Mouse (Mus musculus): Measurements from ENCODE around the gene Rangap1.
A peak's percentile ranks its signal among the peaks of the same experiment; 100 is the strongest.

The Rangap1 gene

DNA sequence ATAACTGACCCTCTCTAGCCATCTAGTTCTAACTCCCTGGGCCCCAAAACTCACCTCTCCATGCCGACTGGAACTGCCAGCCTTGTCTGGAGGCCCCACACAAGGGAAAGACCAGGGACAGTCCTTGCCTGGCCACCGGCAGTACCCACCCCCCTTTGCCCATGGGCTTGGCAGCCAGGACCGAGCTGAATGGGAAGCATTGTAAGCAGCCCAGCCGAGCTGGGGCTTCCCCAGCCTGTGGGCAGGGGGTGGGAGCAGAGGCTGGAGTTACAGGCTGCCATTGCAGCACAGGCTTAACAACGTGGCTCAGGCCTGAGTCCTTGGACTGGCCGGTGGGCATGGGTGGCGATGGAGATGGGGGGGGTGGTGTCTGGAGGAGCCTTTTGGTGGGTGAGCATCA is 48.2 kb downstream of the Rangap1 start, which contains the start of gene Chadl:
TSS of gene Chadl (minus strand) at position 113 of the 400 bp plus-strand sequence.
- no peaks in the 10 kb centered on the region for H3K27me3 ChIP-seq (ENCODE audit: control insufficient read depth, insufficient read depth, low read length, poor library complexity, severe bottlenecking)
- DNase-seq (ENCODE audit: low read depth, low spot score): no peak
- H3K36me3 ChIP-seq (ENCODE audit: control insufficient read depth, insufficient read depth, low read length, poor library complexity, severe bottlenecking): no peaks in the 10 kb centered on the region

DNA sequence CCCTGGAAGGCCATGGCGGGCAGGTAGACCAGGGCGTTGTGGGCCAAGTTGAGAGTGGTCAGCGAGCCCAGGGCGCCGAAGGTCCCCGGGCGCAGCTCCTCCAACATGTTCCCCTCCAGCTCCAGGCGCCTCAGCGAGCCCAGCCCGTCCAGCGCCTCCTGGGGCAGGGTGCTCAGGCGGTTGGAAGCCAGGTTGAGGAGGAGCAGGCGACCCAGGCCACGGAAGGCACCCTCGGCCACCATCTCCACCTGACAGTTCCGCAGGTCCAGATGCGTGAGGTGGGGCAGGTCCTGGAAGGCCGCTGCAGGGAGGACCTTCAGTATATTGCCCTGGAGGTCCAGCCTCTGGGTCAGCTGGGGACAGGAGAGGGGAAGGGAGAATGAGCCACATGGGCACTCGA is 50.4 kb downstream of the Rangap1 start:
- DNase-seq (ENCODE audit: low read depth, low spot score): no peak
- Histone ChIP-seq H3K36me3 (ENCODE audit: control insufficient read depth, insufficient read depth, low read length, poor library complexity, severe bottlenecking) (no peaks in the 10 kb centered on the region), H3K27me3 (ENCODE audit: control insufficient read depth, insufficient read depth, low read length, poor library complexity, severe bottlenecking) (no peaks in the 10 kb centered on the region)

DNA sequence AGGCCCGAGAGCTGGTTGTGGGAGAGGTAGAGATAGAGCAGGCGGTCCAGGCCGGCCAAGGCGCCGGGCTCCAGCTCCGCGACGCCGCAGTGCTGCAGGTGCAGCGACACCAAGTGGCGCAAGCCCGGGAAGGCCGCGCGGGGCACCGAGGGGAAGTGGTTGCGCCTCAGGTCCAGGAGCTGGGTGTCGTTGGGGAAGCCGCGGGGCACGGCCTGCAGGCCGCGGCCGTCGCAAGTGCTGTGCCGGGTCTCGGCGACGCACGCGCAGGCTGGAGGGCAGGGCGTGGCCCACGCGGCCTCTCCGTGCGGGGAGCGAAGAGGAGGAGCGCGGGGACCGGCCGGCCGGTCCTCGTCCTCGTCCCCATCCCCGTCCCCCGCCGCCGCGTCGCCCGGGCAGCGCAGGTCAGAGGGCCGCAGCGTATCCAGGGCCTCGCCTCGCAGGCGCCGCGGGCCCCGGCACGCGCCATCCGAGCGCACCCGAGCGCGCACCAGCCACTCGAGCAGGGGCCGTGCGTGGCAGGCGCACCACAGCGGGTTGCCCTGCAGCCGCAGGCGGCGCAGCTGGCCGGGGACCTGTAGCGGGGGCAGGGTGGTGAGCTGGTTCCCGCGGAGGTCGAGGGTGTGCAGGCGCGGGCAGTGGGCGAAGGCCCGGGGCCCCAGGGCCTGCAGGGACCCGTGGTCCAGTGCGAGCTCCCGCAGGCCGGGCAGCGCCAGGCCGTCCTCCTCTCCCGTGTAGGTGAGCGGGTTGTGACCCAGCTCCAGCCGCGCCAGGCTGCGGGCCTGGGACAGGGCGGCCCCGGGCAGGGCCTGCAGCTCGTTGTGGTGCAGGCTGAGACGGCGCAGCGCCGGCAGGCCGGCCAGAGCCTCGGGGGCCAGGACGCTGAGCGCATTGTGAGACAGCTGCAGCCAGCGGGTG is 51.1 kb downstream of the Rangap1 start:
- peak; percentile 89 for DNase-seq (ENCODE audit: low read depth, low spot score)
- H3K27me3 ChIP-seq (ENCODE audit: control insufficient read depth, insufficient read depth, low read length, poor library complexity, severe bottlenecking): no peaks in the 10 kb centered on the region
- H3K36me3 ChIP-seq (ENCODE audit: control insufficient read depth, insufficient read depth, low read length, poor library complexity, severe bottlenecking): no peaks in the 10 kb centered on the region

DNA sequence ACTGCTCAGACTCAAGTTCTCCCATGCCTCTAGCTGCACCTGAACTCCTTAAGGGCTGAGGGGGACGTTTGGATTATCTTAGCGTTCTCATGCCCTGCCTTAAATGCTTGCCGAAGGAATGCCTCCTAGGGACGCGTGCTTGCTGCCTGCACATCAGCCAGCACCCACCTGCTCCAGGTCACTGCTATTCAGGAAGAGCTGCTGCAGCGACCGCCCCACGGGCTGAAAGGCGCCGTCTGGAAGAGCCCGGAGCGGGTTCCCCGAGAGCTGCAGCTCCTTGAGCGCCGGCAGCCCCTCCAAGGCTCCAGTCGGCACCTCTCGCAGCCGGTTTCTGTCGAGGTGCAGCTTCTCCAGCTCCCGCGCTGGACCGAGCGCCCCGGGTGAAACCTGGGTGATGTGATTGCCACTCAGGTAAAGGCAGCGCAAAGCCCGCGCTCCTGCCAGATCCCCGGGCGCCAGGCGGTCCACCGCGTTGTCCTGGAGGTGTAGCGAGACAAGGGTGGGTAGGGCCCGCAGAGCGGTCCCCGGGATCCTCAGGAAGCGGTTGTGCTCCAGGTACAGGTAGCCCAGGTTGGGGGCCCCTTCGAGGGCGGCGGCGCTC is 51.9 kb downstream of the Rangap1 start:
- no peak for DNase-seq (ENCODE audit: low read depth, low spot score)
- H3K36me3 ChIP-seq (ENCODE audit: control insufficient read depth, insufficient read depth, low read length, poor library complexity, severe bottlenecking): no peaks in the 10 kb centered on the region
- no peaks in the 10 kb centered on the region for H3K27me3 ChIP-seq (ENCODE audit: control insufficient read depth, insufficient read depth, low read length, poor library complexity, severe bottlenecking)

DNA sequence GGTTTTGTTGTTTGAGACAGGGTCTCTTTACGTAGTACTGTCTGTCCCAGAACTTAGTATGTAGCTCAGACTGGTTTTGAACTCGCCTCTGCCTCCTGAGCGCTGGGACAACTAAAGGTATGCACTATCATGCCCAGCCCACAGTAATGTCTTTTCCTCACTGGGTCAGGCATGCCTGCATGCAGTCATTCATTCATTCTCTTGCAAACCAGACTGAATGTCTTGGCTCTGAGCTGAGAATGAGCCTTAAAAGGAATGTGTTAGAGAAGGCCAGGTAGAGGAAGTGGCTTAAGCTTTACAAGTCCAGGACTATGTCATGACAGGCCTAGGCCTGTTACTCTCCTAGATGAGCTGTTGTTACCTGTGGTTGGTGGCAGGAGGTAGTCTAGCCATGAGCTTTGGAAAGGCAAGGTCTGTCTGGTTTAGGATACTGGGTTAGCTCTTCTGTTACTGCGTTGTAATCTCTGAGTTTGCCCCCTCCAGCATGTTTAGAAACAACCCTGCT is 65.0 kb downstream of the Rangap1 start:
- Histone ChIP-seq H3K36me3 (ENCODE audit: control insufficient read depth, insufficient read depth, low read length, poor library complexity, severe bottlenecking) (peaks cover 15% of the 10 kb centered on the region), H3K27me3 (ENCODE audit: control insufficient read depth, insufficient read depth, low read length, poor library complexity, severe bottlenecking) (no peaks in the 10 kb centered on the region)
- no peak for DNase-seq (ENCODE audit: low read depth, low spot score)

DNA sequence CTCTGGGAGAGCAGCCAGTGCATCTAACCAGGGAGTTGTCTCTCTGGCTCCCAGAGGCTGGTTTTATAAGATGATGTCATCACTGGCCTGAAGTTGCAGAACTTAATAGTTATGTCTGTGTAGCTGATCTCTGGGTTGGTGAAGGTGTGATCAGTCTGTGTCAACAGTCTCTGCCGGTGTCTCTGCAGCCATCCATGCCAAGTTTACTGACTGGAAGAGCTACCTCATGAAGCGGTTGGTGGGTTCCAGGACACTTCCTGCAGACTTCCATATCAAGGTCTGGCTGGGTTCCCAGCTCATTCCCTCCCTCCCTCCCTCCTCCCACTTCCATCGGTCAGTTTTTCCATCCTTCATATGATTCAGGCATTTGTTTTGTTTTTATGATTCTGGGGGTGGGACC is 68.7 kb downstream of the Rangap1 start:
- Histone ChIP-seq H3K36me3 (ENCODE audit: control insufficient read depth, insufficient read depth, low read length, poor library complexity, severe bottlenecking) (peaks cover 9% of the 10 kb centered on the region), H3K27me3 (ENCODE audit: control insufficient read depth, insufficient read depth, low read length, poor library complexity, severe bottlenecking) (no peaks in the 10 kb centered on the region)
- no peak for DNase-seq (ENCODE audit: low read depth, low spot score)

DNA sequence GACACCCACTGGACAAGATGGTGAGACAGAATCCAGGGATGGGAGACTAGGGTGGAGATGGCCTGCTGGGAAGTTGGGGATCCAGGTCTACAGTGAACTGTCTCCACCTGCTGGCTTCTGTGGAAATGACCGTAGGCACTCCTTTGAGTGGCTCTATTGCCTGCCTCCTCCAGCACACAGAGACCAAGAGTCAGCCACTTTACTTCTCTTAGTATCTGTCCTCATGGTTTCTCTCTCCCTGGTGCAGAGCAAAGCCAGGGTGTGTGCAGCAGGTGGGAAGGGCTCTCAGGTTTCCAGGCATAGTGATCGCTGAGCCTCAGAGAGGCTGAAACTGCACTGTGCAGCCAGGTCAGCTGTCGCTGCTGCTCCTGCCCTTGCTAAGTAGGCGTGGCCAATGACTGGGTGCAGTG is 75.1 kb downstream of the Rangap1 start:
- Histone ChIP-seq H3K36me3 (ENCODE audit: control insufficient read depth, insufficient read depth, low read length, poor library complexity, severe bottlenecking) (peaks cover 12% of the 10 kb centered on the region; the same call in 1 of the 2 replicates), H3K27me3 (ENCODE audit: control insufficient read depth, insufficient read depth, low read length, poor library complexity, severe bottlenecking) (no peaks in the 10 kb centered on the region)
- peak; percentile 56 for DNase-seq (ENCODE audit: low read depth, low spot score)

DNA sequence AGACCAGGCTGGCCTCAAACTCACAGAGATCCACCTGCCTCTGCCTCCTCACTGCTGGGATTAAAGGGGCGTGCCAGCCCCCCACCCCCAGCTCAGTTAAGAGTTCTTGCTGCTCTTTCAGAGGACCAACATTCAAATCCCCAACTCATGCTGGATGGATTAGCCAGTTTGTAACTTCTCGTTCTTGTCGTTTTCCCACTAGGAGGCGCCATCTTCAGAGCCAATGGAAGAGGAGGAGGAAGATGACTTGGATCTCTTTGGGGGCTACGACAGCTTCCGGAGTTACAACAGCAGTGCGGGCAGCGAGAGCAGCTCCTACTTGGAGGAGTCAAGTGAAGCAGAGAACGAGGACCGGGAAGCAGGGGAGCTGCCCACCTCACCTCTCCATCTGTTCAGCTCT is 78.4 kb downstream of the Rangap1 start:
- peaks cover 12% of the 10 kb centered on the region; the same call in 1 of the 2 replicates for H3K36me3 ChIP-seq (ENCODE audit: control insufficient read depth, insufficient read depth, low read length, poor library complexity, severe bottlenecking)
- no peak for DNase-seq (ENCODE audit: low read depth, low spot score)

DNA sequence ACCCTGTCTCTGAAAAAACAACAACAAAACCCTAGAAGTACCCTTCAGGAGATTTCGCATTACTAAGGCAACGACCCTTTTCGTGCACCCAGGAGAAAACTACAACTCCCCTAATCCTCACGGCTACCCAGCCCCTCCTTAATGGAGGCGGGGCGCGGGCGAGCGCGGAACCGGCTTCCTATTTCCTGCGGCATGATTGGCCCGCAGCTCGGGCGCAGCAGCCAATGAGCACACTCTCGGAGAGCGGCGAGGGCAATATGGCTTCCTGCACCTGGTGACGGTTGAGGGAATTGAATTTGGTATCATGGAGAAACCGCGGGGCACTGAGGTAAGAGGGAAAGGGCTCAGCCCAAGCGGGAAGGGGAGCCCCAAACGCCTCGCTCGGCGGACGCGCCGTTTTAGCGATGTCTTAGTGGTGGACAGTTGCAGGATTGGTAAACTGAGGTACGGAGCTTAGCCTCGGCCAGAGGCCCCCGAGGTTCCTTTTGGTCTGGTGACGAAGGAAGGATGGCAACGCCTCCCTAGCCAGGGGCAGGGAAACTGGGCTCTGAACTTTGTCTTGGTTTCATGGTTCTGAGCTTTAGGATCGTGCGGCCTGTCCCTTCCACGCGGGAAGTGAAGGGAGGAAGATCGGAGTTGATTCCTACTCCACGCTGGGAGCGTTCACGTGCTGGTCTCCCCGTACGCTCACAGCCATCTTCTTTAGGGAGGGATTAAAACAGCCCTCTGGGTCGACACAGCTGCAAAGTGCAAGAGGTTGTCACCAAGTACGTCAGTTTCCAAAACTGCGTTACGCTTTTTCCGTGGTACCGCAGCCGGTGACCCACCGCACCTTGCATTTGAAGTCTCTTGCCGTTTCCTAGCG is 81.4 kb downstream of the Rangap1 start, which contains the start of gene L3mbtl2:
TSS of gene L3mbtl2 (plus strand) at position 193 of the 865 bp plus-strand sequence.
- H3K36me3 ChIP-seq (ENCODE audit: control insufficient read depth, insufficient read depth, low read length, poor library complexity, severe bottlenecking): peaks cover 7% of the 10 kb centered on the region; the same call in 1 of the 2 replicates
- H3K27me3 ChIP-seq (ENCODE audit: control insufficient read depth, insufficient read depth, low read length, poor library complexity, severe bottlenecking): no peaks in the 10 kb centered on the region
- DNase-seq (ENCODE audit: low read depth, low spot score): peak; percentile 92

More for the DNA sequence above, 78.4 kb downstream of the Rangap1 start:
- no peaks in the 10 kb centered on the region for H3K27me3 ChIP-seq (ENCODE audit: control insufficient read depth, insufficient read depth, low read length, poor library complexity, severe bottlenecking)

DNA sequence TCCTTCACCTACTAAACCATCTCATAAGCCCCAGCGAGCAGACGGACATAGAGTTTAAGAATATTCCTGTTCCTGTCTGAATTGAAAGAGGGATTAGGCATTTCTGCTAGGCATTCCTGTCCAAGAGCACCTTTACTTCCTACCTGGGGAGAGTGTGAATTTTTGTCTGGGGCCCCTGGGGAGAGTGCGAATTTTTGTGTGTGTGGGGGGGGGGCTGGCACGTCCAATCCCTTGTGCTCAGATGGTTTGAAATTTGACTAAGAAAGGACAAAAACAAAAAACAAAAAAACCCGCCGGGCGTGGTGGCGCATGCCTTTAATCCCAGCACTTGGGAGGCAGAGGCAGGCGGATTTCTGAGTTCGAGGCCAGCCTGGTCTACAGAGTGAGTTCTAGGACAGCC is 82.0 kb downstream of the Rangap1 start:
- DNase-seq (ENCODE audit: low read depth, low spot score): no peak
- H3K27me3 ChIP-seq (ENCODE audit: control insufficient read depth, insufficient read depth, low read length, poor library complexity, severe bottlenecking): no peaks in the 10 kb centered on the region

DNA sequence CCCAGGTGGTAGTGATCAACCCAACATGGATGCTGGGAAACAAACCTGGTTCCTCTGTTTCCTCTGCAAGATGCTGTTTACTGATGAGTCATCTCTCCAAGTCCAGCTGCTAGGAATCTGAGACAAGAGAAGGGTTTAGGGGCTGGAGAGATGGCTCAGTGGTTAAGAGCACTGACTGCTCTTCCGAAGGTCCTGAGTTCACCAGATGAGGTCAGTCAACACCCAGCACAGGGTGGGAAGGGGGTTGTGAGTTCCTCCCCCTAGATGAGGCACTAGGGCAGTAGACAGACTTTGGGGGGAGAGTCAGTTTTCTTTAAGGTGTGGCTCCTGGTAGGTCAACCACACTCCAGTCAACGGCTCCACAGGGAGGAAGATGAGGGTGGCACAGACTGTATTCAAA is 83.6 kb downstream of the Rangap1 start:
- H3K36me3 ChIP-seq (ENCODE audit: control insufficient read depth, insufficient read depth, low read length, poor library complexity, severe bottlenecking): no peaks in the 10 kb centered on the region
- no peak for DNase-seq (ENCODE audit: low read depth, low spot score)
- H3K27me3 ChIP-seq (ENCODE audit: control insufficient read depth, insufficient read depth, low read length, poor library complexity, severe bottlenecking): no peaks in the 10 kb centered on the region

More for the DNA sequence above, 82.0 kb downstream of the Rangap1 start:
- peaks cover 7% of the 10 kb centered on the region; the same call in 1 of the 2 replicates for H3K36me3 ChIP-seq (ENCODE audit: control insufficient read depth, insufficient read depth, low read length, poor library complexity, severe bottlenecking)

Data from splenic B cell, adult 2 months (primary cell).